Mouse (Mus musculus) embryonic fibroblast, embryonic 13.5 days (primary cell): Measurements from ENCODE around the gene Ncbp2.

ENCODE experiments used
- CTCF ChIP-seq: IDR thresholded peaks from 2 replicates; pipeline ENCODE4 v1.5.1; 2011; ENCODE audit warnings: mild to moderate bottlenecking, control low read depth, low read length, moderate library complexity, borderline replicate concordance; ENCODE audit not compliant: insufficient read depth
- POLR2A ChIP-seq: IDR thresholded peaks from 2 replicates; pipeline ENCODE4 v1.6.1; 2011; ENCODE audit warnings: low read depth, mild to moderate bottlenecking, control low read depth, low read length, moderate library complexity

DNA sequence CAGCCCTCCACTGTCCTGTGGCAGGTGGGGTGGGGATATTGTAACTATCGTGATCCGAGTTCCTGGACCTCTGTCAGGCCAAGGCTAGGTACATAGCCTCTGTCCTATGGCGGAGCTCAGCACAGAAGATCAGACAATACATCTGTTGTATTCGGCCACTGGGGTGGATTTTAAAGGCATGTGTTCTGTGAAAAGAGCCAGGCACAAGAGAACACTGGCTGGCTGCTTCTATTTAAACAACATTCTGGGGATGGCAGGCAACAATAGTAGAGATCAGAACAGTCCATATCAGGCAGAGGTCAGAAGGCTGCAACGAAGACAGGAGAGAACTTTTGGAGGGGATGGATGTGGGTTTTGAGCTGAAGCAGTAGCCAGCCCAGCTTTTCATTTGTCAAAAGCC is 16.1 kb upstream of the Ncbp2 start:
- TF ChIP-seq CTCF (no peak), POLR2A (no peak)
